Mouse (Mus musculus): Measurements from ENCODE around the gene Mesp2. TPM values are rescaled to one million over a fixed set of nuclear protein-coding genes. Genes with fewer than 3 reads are reported as not detected.

Gene Mesp2
- total and polyA plus RNA-seq, 3 experiments: 0.43 to 0.95 (median 0.93) TPM

GRCm38 (mm10) chr7:79803887-79804286, 6.6 kb upstream of the Mesp2 start:
- DNase-seq: peak; percentile 77

GRCm38 (mm10) chr7:79808561-79808960, 2.0 kb upstream of the Mesp2 start:
- DNase-seq: peak; percentile 57

- no peak for DNase-seq
Measured at GRCm38 (mm10) chr7:79813409-79813808, 2.9 kb downstream of the Mesp2 start.

GRCm38 (mm10) chr7:79818321-79818720, 7.8 kb downstream of the Mesp2 start:
- DNase-seq: no peak

GRCm38 (mm10) chr7:79819515-79819914, 9.0 kb downstream of the Mesp2 start:
- DNase-seq: no peak

- DNase-seq: no peak
Measured at GRCm38 (mm10) chr7:79819996-79820395, 9.5 kb downstream of the Mesp2 start.

GRCm38 (mm10) chr7:79822092-79822695, 11.7 kb downstream of the Mesp2 start:
- no peak for DNase-seq

- DNase-seq: no peak
Measured at GRCm38 (mm10) chr7:79828341-79828740, 17.8 kb downstream of the Mesp2 start.

- no peak for DNase-seq
Measured at GRCm38 (mm10) chr7:79831145-79831544, 20.6 kb downstream of the Mesp2 start.

- no peak for DNase-seq
Measured at GRCm38 (mm10) chr7:79831585-79831984, 21.1 kb downstream of the Mesp2 start.

- no peak for DNase-seq
Measured at GRCm38 (mm10) chr7:79832980-79833379, 22.5 kb downstream of the Mesp2 start.

GRCm38 (mm10) chr7:79835196-79835595, 24.7 kb downstream of the Mesp2 start:
- DNase-seq: no peak

GRCm38 (mm10) chr7:79837247-79837646, 26.7 kb downstream of the Mesp2 start:
- DNase-seq: no peak

GRCm38 (mm10) chr7:79842163-79842562, 31.6 kb downstream of the Mesp2 start:
- no peak for DNase-seq

GRCm38 (mm10) chr7:79844090-79844802, 33.7 kb downstream of the Mesp2 start:
- no peak for DNase-seq

- DNase-seq: no peak
Measured at GRCm38 (mm10) chr7:79846342-79846741, 35.8 kb downstream of the Mesp2 start.

- no peak for DNase-seq
Measured at GRCm38 (mm10) chr7:79847456-79848451, 37.2 kb downstream of the Mesp2 start.

GRCm38 (mm10) chr7:79856305-79856704, 45.8 kb downstream of the Mesp2 start:
- no peak for DNase-seq

GRCm38 (mm10) chr7:79858202-79858934, 47.8 kb downstream of the Mesp2 start:
- DNase-seq: no peak

GRCm38 (mm10) chr7:79858956-79859630, 48.6 kb downstream of the Mesp2 start:
- DNase-seq: peak; percentile 63

GRCm38 (mm10) chr7:79860811-79861210, 50.3 kb downstream of the Mesp2 start, which contains the start of gene Anpep:
Anpep (minus strand) TSS chr7:79861059.
- DNase-seq: no peak
